Mouse (Mus musculus) hindbrain, embryonic 16.5 days (tissue): Measurements from ENCODE around the gene Rybp. TPM values are rescaled to one million over a fixed set of nuclear protein-coding genes. Genes with fewer than 3 reads are reported as not detected.
A peak's percentile ranks its signal among the peaks of the same experiment; 100 is the strongest.

Experiments used
- ATAC-seq: fragments of 200-750 bp; cut with Nextera tagmentation; 2 replicates; pipeline ENCODE4 v1.8.0; 2017; ENCODE audit warnings: moderate TSS enrichment, moderate library complexity
- H3K27ac ChIP-seq: fragments of 300-500 bp; sonication (generic); 2 replicates; pipeline ENCODE4 v1.5.1; 2014; ENCODE audit warnings: low read depth, mild to moderate bottlenecking, control low read depth, low read length, moderate library complexity
- H3K27me3 ChIP-seq: fragments of 300-500 bp; sonication (generic); replicated peaks from 2 replicates; pipeline ENCODE4 v1.6.1; 2014; ENCODE audit warnings: low read length; ENCODE audit not compliant: control insufficient read depth, insufficient read depth
- H3K36me3 ChIP-seq: fragments of 300-500 bp; sonication (generic); 2 replicates; pipeline ENCODE4 v1.6.1; 2014; ENCODE audit warnings: mild to moderate bottlenecking, low read length, moderate library complexity, mixed read lengths; ENCODE audit not compliant: control insufficient read depth, insufficient read depth
- H3K4me1 ChIP-seq: fragments of 300-500 bp; sonication (generic); 2 replicates; pipeline ENCODE4 v1.6.1; 2014; ENCODE audit warnings: low read depth, low read length; ENCODE audit not compliant: control insufficient read depth, insufficient read depth
- H3K4me2 ChIP-seq: fragments of 300-500 bp; sonication (generic); 2 replicates; pipeline ENCODE4 v1.6.1; 2014; ENCODE audit warnings: mild to moderate bottlenecking, low read length, control low read depth, moderate library complexity
- H3K4me3 ChIP-seq: fragments of 300-500 bp; sonication (generic); 2 replicates; pipeline ENCODE4 v1.5.1; 2014; ENCODE audit warnings: mild to moderate bottlenecking, low read length, control low read depth, moderate library complexity
- H3K9ac ChIP-seq: fragments of 300-500 bp; sonication (generic); 2 replicates; pipeline ENCODE4 v1.6.1; 2014; ENCODE audit warnings: low read depth, mild to moderate bottlenecking, control low read depth, low read length, moderate library complexity
- H3K9me3 ChIP-seq: fragments of 300-500 bp; sonication (generic); 2 replicates; pipeline ENCODE4 v1.6.1; 2014; ENCODE audit warnings: mild to moderate bottlenecking, low read length, moderate library complexity; ENCODE audit not compliant: control insufficient read depth
- WGBS: fragments of 180-500 bp; shearing (Covaris S2); extraction: QIAGEN DNeasy Blood & Tissue Kit; methylation state at CpG from one replicate; pipeline ENCODE4 v1.1.7; 2014; 5-methylcytosine and 5-hydroxymethylcytosine counted together
- polyA plus RNA-seq: library from polyadenylated mRNA; unstranded; fragments of >200 nt; fragmentation: Nextera tagmentation; extraction: Ambion mirVana; gene quantifications from 2 replicates; pipeline ENCODE4 v1.2.1, GENCODE M21; 2015

Rybp gene
- polyA plus RNA-seq, 1 experiment from 2014 or later = 14.2 TPM

DNA sequence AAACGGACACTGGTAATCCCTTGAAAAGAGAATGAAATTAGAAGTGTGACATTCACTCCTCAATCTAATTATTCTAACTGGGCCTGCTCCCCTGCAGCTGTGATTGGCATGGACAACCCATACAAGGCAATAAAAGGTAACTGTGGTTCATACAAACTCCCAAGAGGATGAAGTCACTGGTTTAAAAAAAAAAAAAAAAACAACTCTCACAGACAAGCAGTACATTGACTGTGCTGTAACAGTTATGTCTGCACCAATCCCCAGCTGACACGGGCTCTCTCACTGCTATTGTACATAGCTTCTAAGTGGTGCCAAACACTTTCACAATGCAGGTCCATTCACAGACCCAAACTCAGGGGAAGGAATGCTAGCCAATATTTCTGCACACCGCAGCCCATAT lies 53.8 kb downstream of the Rybp start:
- H3K27ac ChIP-seq = no peak overlapping the region
- no peak overlapping the region for H3K4me3 ChIP-seq
- no peak overlapping the region for H3K4me2 ChIP-seq
- H3K27me3 ChIP-seq = no peaks in the 10 kb centered on the region
- no peak overlapping the region for H3K9ac ChIP-seq
- no peaks in the 10 kb centered on the region for H3K36me3 ChIP-seq
- 40% methylated on average over 3 of the region's 3 CpGs for WGBS
- ATAC-seq = peak; percentile 78
- H3K9me3 ChIP-seq = no peaks in the 10 kb centered on the region
- no peaks in the 10 kb centered on the region for H3K4me1 ChIP-seq

DNA sequence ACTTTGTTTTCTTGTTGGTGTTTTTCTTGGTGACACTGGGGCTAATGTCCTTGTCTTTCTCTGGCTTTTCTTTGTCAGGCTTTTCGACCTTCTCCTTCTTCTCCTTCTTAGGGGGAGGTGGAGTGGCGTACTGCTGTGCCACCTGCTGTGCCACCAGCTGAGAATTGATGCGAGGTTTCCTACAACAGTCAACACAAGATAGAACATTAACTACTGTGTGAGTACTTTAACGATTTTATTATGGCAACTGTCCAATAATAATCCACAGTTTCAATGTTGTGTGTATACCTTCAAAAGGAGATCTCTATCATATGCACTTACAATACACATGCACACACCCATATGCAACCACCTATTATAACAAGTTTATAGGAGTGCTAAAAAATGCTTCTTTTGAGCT lies 54.2 kb downstream of the Rybp start:
- Histone ChIP-seq H3K4me2 (no peak overlapping the region), H3K9ac (no peak overlapping the region), H3K36me3 (no peaks in the 10 kb centered on the region), H3K27ac (no peak overlapping the region), H3K4me3 (no peak overlapping the region), H3K9me3 (no peaks in the 10 kb centered on the region), H3K4me1 (no peaks in the 10 kb centered on the region), H3K27me3 (no peaks in the 10 kb centered on the region)
- WGBS = 32% methylated on average over 4 of the region's 4 CpGs
- no peak for ATAC-seq

- Histone ChIP-seq H3K9me3 (no peaks in the 10 kb centered on the region), H3K36me3 (no peaks in the 10 kb centered on the region), H3K4me2 (no peak overlapping the region), H3K9ac (no peak overlapping the region), H3K4me1 (no peaks in the 10 kb centered on the region), H3K4me3 (no peak overlapping the region), H3K27me3 (no peaks in the 10 kb centered on the region), H3K27ac (no peak overlapping the region)
- ATAC-seq = no peak
- 68% methylated on average over 2 of the region's 2 CpGs for WGBS
Observed at GRCm38 (mm10) chr6:100226204-100226603, 61.1 kb downstream of the Rybp start.

DNA sequence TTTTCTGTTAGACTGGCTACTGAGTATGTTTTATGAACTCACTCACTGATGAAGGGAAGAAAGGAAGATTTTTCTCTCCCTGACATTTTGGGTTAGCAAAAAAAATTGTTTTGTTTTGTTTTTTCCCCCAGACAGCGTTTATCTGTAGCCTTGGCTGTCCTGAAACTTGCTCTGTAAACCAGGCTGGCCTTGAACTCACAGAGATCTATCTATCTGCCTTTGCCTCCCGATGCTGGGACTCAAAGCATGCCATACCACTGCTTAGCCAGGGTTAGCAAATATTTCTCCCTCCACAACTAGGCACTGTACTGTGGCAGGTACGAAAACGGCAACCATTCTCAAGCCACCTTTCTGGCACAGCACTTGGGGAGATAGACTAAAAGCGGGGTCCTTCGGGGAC lies 63.4 kb downstream of the Rybp start:
- H3K9ac ChIP-seq = no peak overlapping the region
- no peak overlapping the region for H3K4me2 ChIP-seq
- no peaks in the 10 kb centered on the region for H3K9me3 ChIP-seq
- WGBS = 92% methylated on average over 6 of the region's 6 CpGs
- H3K27me3 ChIP-seq = 0 out of 2 replicates have a peak, but pooled peaks cover 4% of the 10 kb centered on the region
- no peak overlapping the region for H3K4me3 ChIP-seq
- no peak overlapping the region for H3K27ac ChIP-seq
- peaks cover 4% of the 10 kb centered on the region for H3K4me1 ChIP-seq
- H3K36me3 ChIP-seq = no peaks in the 10 kb centered on the region
- no peak for ATAC-seq

- H3K9ac ChIP-seq = no peak overlapping the region
- no peak overlapping the region for H3K27ac ChIP-seq
- 0 out of 2 replicates have a peak, but pooled peaks cover 4% of the 10 kb centered on the region for H3K27me3 ChIP-seq
- no peak overlapping the region for H3K4me3 ChIP-seq
- H3K4me2 ChIP-seq = no peak overlapping the region
- peaks cover 8% of the 10 kb centered on the region for H3K4me1 ChIP-seq
- no peaks in the 10 kb centered on the region for H3K36me3 ChIP-seq
- ATAC-seq = no peak
- no peaks in the 10 kb centered on the region for H3K9me3 ChIP-seq
- 85% methylated on average over 10 of the region's 10 CpGs for WGBS
Observed at GRCm38 (mm10) chr6:100223435-100223834, 63.9 kb downstream of the Rybp start.

GRCm38 (mm10) chr6:100222927-100223326 lies 64.4 kb downstream of the Rybp start:
- ATAC-seq = no peak

DNA sequence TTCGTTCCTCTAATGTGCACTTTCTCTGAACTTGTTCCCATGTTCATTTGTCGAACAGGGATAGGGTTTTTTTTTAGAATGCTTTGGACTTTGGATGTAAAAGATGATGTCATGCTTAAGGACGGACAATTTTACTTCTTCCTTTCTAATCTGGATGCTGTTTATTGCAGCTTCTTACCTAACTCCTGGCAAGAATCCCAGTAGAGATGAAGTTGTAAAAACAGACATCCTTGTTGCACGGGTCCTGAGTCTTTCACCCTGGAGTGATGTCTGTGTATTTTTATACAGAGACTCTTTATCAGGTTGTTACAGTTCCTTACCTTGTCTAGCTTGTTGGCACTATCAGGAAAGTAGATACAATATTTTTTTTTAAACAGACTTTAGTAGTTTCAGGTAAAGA lies 65.5 kb downstream of the Rybp start:
- Histone ChIP-seq H3K36me3 (no peaks in the 10 kb centered on the region), H3K9ac (no peak overlapping the region), H3K9me3 (no peaks in the 10 kb centered on the region), H3K27me3 (0 out of 2 replicates have a peak, but pooled peaks cover 4% of the 10 kb centered on the region), H3K4me3 (no peak overlapping the region), H3K27ac (no peak overlapping the region), H3K4me1 (peaks cover 10% of the 10 kb centered on the region), H3K4me2 (no peak overlapping the region)
- 68% methylated on average over 4 of the region's 4 CpGs for whole genome bisulfite sequencing
- no peak for ATAC-seq

More at GRCm38 (mm10) chr6:100222927-100223326, 64.4 kb downstream of the Rybp start:
- Histone ChIP-seq H3K4me3 (no peak overlapping the region), H3K9me3 (no peaks in the 10 kb centered on the region), H3K9ac (no peak overlapping the region), H3K4me1 (peaks cover 10% of the 10 kb centered on the region), H3K36me3 (no peaks in the 10 kb centered on the region), H3K27me3 (0 out of 2 replicates have a peak, but pooled peaks cover 4% of the 10 kb centered on the region), H3K27ac (no peak overlapping the region), H3K4me2 (no peak overlapping the region)
- 85% methylated on average over 5 of the region's 5 CpGs for WGBS

GRCm38 (mm10) chr6:100220917-100221560 lies 66.2 kb downstream of the Rybp start:
- Histone ChIP-seq H3K27ac (no peak overlapping the region), H3K4me2 (no peak overlapping the region), H3K9me3 (no peaks in the 10 kb centered on the region), H3K36me3 (no peaks in the 10 kb centered on the region), H3K27me3 (0 out of 2 replicates have a peak, but pooled peaks cover 4% of the 10 kb centered on the region), H3K9ac (no peak overlapping the region), H3K4me3 (no peak overlapping the region), H3K4me1 (peaks cover 10% of the 10 kb centered on the region)
- 86% methylated on average over 14 of the region's 14 CpGs for WGBS
- no peak for ATAC-seq

GRCm38 (mm10) chr6:100219971-100220370 lies 67.3 kb downstream of the Rybp start:
- 0 out of 2 replicates have a peak, but pooled peaks cover 5% of the 10 kb centered on the region for H3K27me3 ChIP-seq
- H3K36me3 ChIP-seq = no peaks in the 10 kb centered on the region
- WGBS = 74% methylated on average over 3 of the region's 3 CpGs
- H3K4me1 ChIP-seq = peaks cover 10% of the 10 kb centered on the region
- H3K9ac ChIP-seq = no peak overlapping the region
- no peak overlapping the region for H3K4me3 ChIP-seq
- no peak for ATAC-seq
- no peak overlapping the region for H3K27ac ChIP-seq
- no peak overlapping the region for H3K4me2 ChIP-seq
- no peaks in the 10 kb centered on the region for H3K9me3 ChIP-seq
